Mouse (Mus musculus) gastrocnemius, postnatal 10 days (tissue): ENCODE data around the gene Flywch1. TPM values are rescaled to one million over a fixed set of nuclear protein-coding genes. Genes with fewer than 3 reads are reported as not detected.
"Not testable (repeated sequence)": the region's sequence is repeated elsewhere in the genome, so short reads cannot be mapped to it uniquely, and the experiment has no call there.

ENCODE experiments used
- DNase-seq: peaks from one replicate; pipeline ENCODE4 v3.0.0; 2021; ENCODE audit warnings: mixed read lengths
- total RNA-seq, 2 experiments: library from RNA; stranded (reverse); gene quantifications; 2 replicates each; pipeline ENCODE4 v1.2.3; 2021

The Flywch1 gene
- total RNA-seq, 2 experiments from 2014 or later = 39.0 to 39.5 TPM

DNA sequence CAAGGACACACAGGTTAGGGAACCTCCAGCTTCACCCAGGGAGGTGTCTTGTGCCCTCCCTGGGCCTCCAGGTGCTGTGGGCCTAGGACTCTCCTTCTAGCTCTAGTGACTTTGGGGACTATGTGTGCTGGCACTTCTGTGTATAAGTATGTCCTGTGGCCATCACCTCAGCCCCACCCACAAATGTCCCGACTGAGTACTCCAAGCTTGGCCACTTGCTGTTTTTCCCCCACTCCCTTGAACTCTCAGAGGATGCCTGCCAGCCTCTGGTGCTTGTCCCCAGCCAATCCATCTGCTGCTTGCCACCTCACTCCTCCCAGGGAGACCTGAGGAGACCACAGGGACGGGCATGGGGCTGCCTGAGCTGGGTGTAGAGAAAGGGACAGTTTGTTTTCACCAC, 7.0 kb upstream of the Flywch1 start:
- DNase-seq = no peak

DNA sequence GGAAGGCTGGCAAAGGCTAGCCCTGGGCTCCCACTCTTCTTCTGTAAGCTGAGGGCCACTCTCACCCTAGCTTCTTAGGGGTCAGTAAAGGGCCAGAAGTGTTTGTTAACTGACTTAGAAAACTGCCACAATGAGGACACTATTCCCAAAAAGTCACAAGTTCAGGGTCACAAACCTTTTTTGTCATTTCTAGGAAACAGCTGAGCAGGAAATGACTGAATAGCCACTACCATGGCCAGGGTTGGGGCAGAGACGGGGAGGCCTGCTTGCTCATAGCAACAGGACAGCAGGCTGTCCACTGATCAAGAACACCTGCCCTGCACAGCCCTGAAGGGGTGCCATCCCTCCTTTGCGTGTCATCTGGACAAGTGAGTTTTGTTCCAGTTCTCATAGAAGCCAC, 5.7 kb upstream of the Flywch1 start:
- DNase-seq = no peak

DNA sequence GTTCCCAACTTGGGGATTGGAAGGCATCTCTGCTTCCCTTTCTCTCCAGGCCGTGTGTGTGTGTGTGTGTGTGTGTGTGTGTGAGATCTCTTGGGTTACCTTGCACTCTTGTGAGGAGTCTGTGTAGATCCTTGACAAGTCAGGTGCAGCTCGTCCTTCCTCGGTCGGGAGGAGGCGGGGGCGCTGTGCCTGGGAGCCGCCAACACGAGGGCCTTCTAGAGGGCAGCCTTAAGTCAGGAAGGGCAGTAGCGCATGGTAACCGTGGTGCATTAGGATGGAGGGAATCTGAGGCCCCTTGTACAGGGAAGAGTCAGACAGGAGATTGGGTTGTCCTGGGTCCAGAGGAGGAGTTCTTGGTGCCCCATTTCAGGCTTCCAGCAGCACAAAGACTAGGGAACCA, 4.8 kb upstream of the Flywch1 start:
- DNase-seq = no peak

DNA sequence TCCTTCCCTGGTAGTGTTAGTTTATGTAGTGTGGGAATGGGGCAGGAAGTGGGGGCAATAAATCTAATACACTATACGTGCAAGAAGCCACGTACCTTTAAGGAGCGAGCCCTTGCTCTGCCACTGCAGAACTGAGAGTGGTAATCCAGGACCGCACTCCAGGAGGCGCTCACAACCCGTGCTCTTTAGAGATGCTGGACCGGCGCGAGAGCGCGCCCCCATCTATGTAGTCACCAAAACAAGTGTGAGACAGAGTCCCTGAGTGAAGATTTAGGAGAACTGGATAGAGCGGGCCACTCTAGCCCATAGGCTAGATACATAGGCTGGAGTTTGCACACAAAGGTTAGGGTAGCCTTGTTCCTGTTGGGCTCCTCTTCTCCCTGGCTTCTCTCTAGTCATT, 2.7 kb upstream of the Flywch1 start:
- peak; percentile 83 for DNase-seq

DNA sequence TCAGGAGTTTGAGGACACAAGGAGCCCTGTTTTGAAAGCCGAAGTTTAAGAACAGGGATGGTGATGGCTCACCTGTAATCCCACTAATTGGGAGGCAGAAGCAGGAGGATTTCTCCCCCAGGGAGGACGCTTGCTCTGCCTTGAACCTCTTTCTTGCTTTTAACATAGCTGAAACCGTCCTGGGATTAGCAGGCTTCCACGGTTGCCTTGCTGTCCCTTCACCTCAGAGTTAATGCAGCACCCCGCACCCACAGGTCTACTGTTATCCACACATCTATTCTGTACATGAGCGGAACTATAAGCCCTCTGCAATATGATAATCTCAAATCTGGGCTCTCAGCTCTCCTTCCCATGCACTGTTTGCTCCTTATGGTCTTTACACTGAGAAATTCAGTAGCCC, 2.3 kb upstream of the Flywch1 start:
- no peak for DNase-seq

DNA sequence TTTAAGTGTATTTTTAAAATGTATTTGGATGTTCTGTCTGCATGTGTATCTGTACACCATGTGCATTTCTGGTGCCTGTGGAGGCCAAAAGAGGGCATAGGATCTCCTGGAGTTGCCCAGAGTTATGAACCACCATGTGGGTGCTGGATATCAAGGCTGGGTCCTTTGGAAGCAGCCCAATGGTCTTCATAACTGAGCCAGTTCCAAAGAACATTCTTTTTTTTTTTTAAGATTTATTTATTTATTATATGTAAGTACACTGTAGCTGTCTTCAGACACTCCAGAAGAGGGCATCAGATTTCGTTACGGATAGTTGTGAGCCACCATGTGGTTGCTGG, 786 bp upstream of the Flywch1 start:
- not testable (repeated sequence) for DNase-seq

DNA sequence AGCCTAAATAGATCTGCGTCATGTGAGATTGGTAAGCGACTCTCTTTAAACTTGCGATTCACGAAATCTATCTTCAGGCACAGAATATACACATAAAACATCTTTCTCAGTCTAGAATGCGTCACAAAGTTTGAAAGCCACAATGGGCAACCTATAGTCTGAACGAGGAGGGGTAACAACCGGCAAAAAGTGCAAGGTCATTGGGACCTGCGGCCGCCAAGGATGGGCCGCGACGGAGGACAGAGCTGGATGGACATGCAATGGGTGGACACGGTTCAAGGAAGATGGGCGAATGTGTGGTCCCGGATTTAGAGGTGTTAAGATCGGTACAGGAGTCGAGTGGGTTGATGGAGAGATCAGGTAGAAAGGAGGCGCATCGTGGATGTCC, 512 bp downstream of the Flywch1 start:
- no peak for DNase-seq

DNA sequence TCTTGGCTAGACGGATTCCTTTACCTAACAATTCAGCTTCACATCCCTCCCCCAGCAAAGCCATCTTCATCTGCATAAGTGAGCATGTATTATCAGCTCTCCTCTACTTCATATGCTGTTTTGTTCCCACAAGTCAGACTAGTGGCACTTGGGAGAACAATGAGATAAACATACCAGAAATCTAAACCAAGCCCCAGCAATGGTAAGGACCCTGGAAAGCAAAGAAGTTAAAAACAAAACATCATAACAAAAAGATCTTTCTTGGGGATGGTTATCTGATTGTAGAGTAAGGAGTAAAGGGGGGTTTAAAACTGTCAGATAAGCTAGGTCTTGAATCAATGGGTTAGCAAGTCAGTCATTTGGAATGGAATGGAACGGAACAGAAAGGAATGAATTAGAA, 909 bp downstream of the Flywch1 start:
- DNase-seq = no peak

DNA sequence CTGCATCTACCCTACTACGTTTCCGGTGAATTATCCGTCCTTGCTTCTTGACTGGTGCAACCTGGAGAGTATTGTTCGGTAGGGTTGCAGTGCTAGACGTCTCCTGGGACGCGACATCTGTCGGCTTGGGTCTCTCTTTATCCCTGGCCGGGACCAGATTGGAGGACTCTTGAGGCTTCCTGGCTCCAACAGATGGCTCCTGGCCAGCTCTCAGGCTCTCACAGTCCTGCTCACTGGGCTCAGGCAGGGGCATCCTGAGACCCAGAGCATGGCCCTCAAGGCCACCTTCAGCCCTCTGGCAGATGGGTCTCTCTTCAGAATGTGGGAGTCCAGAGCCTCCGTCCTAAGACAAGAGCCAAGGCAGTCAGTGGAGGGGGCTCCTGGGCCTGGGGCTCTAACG, 8.4 kb downstream of the Flywch1 start:
- no peak for DNase-seq

DNA sequence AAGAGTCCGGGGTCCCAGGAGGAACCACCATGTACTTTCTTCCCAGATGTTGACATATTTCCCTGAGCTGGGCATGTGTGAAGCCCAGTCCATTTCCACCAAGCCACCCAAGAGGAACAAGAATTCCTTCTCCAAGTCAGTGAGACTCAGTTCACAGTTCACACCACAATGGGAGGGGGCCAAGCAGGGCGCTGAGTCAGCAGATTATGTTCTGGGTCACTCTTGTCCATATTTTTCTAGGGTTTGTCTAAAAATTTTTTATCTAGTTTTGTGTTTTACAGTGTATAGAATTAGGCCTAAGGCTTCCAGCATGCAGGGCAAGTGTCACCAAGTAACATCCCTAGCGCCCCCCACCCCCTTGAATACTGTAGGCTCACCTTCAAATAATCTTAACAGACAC, 10.2 kb downstream of the Flywch1 start:
- DNase-seq = no peak

DNA sequence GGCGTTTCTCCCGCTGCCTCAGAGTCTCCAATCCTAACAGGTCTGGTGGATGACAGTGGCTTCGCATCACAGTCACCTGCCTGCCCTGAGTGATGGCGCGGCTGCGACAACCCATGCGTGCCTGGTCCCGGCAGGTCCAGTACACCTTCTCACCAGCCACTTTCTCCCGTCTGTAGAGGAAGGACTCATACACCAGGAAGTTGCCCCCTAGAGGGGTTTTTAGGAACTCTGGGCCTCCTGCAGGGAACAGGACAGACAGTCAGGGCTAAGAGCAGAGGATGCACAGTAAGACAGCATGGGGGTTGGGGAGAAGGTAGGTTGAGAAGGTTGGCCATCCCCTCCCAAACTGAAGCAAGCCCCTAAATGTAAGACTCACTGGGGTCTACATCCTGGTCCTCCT, 11.2 kb downstream of the Flywch1 start:
- no peak for DNase-seq

DNA sequence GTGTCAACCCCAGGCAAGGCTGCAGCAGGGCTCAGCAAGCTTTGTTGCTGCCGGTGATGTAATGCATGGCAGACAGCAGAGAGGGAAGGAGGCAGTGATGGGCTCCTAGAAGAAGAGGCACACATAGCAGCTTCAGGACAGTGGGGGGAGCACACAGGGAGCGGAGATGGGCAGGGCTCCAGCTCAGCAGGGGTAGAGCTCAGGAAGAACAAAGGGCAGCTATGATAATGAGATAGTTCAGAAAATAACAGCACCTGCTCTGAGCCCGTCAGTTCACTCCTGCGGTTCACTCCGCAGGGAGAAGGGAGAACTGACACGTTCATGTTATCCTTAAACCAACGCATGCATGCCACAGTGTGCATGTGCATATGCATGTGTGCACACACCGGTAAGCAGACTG, 12.6 kb downstream of the Flywch1 start:
- no peak for DNase-seq

DNA sequence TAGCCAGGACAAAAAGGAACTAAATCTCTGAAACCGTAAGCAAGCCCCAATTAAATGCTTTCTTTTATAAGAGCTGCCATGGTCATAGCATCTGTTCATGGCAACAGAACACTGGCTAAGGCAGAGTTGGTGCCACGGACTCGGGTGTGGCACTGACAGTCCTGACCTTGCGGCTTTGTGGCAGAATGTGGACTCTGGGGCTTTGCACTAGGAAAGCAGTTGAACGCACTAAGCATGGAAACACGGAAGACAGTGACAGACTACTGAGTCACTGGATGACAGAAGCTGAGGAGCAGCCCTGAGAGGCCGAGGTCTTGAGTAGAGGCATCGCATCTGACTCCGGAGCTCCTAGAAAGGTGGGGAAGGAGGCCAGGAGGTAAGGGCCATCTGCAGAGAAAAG, 13.8 kb downstream of the Flywch1 start:
- no peak for DNase-seq

DNA sequence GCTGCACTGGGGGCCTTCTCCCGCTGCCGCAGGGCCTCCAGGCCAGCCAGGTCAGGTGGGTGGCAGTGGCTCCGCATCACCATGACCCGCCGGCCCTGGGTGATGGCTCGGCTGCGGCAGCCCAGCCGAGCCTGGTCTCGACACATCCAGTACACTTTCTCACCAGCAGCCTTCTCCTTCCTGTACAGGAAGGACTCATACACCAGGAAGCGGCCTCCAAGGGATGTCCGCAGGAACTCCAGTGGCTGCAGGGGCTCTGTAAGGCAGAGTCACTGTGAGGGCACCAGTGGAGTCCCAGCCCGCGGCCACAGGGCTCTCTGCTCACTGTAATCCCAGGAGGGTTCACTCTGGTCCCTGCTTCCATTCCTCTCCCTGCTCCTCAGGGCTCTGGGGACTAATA, 15.7 kb downstream of the Flywch1 start:
- no peak for DNase-seq

DNA sequence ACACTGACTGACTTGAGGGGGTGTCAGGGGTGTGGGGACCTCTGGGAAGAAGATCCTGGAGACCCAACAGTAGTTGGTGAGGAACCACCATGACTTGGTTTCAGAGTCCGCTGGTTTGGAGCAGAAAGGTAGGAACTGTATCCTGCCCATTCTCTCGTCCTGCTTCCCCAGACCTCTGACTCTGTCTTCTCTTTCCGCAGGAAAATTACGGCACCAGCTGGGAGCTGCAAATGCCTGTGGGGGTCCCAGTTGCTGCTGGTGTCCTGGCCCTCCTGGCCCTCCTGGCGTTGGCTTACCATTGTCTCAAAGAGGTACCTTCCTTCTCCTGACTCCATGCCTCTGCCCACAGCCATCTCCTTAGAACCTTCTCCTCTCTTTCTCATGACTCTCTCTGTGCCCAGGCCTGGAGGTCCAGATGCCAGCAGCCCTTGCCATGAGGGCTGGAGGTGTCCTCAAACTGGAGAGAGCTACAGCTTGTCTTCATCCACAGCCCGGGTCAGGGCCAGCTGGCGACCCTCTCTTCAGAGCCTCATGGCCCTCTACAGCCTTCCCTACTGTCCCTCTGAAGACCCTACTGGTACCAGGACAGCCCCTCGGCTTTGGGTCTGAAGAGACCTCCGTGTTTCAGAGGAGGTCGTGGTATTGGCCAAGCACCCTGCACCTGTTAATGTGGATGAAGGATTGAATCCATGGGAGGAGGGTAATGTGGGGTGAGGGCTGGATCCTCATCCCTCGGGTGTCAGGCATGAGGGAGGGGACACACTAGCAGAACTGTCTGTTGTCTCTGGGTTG, 21.8 kb downstream of the Flywch1 start:
- no peak for DNase-seq

DNA sequence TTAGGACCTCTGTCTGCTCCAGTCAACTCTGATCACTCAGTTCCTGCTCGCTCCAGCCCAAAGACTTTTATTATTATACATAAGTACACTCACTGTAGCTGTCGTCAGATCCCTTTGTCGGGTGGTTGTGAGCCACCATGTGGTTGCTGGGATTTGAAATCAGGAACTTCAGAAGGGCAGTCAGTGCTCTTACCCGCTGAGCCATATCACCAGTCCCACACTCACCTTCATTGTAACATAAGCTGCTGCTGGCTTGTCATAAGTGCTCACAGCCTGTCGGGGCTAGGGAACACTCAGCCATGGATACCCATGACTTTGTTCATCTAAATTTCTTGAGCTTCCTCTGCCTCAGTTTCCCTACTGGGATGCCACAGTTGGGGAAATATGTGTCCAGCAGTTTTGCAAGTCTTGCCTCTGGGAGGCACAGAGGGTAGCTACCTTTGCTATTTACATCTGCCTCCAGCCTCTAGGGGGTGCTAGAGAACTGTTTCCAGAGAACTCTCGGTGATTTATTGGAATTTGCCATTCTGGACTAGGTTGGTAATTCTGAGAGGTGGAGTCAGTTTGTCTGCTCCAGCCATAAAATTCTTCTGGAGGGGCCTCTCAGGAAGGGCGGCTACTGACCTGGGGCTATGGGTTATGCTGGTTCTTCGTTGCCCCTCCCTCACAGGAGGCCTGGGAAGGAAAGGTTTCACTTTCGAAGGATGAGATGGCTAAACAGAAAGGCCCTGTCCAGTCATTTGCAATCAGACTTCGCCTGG, 22.6 kb downstream of the Flywch1 start:
- peak; percentile 51 for DNase-seq

DNA sequence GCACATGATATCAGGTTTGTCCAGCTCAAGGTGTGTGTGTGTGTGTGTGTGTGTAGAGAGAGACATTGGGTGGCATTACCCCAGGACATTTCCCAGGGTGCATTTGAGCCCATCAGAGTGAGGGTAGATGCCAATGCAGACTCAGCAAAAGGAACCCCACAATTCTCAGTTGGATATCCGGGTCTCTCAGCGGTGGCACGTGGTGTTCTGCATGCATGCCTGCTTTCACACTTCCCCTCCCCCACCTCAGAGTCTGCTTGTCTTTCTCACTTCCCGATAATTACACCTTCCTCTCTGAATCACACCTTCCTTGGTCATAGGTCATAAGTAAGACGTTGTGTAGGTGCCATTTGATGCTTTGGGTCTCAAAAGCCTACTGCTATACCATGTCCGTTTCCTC, 23.4 kb downstream of the Flywch1 start:
- no peak for DNase-seq

DNA sequence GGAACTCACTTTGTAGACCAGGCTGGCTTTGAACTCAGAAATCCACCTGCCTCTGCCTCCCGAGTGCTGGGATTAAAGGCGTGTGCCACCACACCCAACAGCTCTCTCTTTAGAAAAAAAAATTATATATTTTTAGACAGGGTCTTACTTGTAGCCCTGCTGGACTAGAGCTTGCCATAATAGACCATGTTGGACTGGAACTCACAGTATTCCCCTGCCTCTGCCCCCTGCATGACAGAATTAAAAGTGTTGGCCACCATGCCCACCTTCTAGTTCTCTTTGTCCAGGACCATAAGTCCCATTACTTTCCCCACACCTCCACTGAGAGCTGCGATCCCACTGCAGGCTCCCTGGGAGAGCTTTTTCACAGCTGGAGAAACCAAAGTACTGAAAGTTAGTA, 23.9 kb downstream of the Flywch1 start:
- DNase-seq = no peak

DNA sequence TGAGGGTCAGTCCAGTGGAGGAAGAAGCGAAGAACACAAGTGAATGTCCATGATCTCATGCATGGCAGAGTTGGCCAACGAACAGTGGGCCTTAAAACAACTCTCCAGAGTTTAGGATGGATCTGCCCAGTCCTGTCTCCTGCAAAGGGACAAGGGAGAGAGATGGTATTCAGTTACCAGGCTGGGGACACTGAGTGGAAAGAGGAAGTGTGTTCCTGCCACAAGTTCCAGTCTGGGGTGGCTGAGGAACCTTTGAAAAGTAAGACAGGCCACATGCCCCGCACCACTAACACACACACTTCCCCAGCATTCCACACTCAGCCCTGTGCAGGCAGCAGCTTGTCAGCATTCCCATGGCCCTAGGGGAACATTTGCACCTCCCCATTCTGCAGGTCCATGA, 24.6 kb downstream of the Flywch1 start:
- DNase-seq = no peak

DNA sequence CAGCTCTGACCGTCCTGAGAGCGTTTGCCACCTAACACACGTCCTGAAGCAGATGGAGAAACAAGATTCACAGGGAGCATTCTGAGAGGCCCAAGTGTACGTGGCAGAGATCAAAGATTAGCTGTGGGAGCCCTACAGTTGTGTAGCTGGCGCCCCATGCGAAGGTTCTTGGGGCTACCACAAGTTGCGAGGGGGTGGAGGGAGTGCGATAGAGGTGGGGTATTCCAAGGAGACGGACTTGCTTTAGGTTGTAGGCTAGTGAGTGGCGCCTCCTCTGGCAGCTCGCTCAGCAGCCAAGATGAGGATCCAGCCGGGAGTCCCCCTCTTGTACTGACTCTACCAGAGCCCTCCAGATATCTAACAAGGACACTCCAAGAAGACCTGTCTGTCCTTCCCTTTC, 25.1 kb downstream of the Flywch1 start:
- DNase-seq = peak; percentile 15

DNA sequence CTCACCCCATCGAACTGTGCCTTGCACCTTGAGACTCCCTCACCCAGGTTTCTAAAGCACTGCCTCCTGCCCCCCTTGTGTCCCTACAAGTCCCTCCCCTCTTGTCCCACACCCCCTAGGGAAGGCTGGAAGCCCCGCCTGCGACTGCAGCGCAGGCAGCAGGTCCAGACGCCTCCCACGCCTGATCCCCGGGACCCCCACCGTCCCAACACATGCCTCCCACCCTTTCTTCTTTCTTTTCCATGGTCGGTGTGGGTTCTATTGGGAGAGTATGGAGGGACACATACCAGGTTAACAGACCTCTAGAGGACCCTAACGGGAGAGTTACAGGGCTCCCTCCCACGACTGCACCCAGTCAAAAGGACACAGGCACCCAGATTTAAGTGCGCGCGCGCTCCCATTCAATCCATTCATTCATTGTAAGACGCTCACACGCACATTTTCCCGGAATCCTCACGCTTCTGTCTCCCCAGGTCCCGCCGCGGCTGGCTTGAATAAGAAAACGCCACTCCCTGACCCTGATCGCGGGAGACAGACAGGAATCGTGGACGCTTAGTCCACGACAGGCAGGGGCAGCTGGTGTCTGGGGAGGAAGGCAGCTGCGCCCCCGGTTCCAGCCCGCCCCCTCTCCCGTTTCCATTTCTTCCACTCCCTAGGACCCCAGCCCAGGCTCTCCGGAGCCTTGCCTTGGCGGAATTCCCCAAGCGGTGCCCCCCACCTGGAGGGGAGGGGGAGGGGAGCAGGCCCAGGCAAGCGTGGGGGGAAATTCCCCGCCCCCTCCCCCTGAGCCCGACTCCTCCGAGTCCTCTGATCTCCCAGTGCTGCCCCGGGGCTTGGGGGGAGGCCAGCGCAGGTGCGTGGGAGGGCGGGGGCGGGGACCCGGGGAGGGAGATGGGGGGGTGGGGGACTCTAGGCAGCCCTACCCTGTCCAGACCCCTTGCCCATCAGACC, 25.8 kb downstream of the Flywch1 start, which contains the start of gene Kremen2:
Gene Kremen2 (minus strand): TSS at position 533 of the 951 bp plus-strand sequence.
- DNase-seq = peak; percentile 14

DNA sequence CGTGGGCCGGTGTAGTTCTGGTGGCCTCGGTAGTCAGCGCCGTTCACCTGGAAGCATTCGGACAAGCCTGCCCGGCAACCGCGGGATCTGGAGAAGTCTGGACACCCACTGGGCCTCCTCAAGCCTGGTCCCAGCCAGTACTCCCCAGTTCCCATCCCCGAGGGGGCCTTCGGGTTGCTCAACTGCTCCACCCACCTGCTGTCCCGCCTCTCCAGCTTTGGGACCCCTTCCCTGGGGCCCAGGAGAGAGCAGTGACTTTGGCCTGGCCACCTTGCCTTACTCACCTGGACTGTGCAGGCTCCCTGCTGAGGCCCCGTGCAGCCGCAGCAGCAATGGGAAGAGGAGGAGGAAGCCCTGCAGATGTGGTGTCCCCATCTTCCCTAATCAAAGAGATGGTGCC, 26.8 kb downstream of the Flywch1 start:
- no peak for DNase-seq

DNA sequence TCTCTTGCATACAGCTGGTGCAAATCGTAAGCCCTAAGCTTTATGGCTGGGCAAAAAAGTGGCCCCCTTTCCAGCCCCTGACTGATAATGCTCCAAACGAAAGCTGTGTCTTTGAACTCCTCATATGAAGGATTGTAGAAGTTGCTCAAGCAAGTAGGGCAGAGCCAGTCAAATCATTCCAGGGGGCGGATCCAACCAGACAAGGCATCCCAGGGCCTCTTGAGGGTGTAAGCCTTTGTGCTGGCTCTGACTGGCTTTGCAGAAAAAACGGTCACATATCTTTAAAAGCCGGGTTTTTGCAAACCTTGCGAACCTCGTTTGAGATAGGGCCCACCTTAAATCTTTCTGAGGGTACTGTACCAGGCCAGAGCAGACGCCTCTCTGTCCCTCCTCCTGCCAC, 27.3 kb downstream of the Flywch1 start:
- no peak for DNase-seq
